Mouse (Mus musculus): ENCODE measurements at regions not wholly inside any gene's neighbourhood (a gene's known extent, or its start where the extent isn't known, plus 50 kb on each side); places are given as distances from the start of the nearest gene placed in this dataset.
A peak's percentile ranks its signal among the peaks of the same experiment; 100 is the strongest.

DNA sequence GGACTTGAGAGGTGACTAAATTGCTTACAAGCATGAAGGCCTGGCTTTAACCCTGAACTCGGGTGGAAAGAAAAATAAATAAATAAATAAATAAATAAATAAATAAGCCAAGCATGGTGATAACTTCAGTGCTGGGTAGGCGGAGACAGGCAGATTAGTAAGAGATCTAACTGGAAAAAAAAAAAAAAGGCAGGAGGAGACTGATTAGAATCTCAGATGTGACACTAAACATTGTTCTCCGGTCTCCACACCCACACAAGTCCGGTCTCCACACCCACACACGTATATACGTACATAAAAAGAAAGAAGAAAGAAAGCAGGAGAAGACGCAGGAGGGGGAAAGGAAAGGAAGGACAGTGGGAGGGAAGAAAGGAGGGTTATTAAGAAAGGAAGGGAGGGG, 267.8 kb downstream of the Dhx15 start:
- DNase-seq, result no peak

DNA sequence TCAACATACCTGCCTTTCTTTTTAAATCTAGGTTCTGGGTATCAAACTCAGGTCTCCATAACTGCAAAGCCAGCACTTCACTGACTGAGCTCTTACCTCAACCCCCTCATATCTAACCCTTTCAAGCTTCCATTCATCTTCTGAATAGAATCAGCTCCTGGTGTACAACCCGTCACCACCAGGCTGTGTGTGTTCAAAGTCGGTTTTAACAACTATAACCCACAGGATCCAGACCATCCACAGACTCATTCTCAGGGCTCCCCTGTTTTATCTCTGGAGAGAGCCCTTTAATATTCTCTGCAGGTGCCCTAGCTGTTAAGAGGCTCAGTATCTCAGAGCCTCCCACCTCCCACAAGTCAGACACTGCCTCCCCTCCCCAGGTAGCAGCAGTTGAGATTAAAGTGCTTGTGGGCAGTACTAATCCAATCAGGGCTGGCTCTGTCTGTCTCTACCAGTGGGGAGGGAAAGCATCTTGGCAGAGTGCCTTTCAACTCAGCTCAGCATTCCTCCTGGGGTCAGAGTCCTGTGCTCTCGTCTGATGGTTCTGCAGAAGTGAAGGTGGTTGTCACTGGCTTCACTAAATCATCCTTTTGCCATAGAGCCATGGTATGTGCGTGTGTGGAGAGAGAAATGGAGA, 272.4 kb downstream of the Dhx15 start:
- no peak for DNase-seq

DNA sequence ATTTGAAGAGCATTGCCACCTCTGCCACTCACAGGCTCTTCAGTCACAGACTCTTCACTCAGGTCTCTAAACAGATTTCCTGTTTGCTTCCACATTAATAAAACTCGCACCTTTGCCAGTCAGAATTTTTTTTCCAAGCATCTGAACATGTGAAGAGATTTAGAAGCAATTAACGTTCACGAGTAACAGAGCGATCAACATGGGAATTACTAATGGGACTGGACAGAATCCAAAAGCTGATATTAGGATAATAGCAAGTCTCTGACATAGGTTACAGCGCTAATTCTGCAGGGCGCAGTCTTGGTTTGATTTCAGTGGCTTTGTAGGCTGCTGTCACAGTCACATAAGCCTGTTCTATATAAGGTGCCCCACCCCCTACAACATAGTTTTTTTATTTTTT, 275.6 kb downstream of the Dhx15 start:
- DNase-seq, result no peak

DNA sequence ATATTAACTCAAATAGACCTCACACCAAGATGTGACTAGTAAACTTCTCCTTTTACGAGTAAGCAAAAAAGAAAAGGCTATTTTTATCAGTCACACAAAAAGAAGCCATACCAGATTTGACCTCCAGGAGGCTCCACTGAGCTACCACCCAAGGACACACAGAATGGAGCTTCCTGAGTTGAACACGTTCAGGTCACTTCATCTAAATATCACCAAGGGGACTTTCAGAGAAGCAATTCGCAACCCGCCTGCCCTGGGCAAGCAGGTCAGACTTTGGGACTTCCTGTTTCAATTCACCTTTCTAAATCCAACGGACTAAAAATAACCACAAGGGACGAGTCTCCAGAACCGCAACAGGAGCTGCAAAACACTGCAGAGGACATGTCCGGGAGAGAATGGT, 281.5 kb downstream of the Dhx15 start:
- no peak for DNase-seq

DNA sequence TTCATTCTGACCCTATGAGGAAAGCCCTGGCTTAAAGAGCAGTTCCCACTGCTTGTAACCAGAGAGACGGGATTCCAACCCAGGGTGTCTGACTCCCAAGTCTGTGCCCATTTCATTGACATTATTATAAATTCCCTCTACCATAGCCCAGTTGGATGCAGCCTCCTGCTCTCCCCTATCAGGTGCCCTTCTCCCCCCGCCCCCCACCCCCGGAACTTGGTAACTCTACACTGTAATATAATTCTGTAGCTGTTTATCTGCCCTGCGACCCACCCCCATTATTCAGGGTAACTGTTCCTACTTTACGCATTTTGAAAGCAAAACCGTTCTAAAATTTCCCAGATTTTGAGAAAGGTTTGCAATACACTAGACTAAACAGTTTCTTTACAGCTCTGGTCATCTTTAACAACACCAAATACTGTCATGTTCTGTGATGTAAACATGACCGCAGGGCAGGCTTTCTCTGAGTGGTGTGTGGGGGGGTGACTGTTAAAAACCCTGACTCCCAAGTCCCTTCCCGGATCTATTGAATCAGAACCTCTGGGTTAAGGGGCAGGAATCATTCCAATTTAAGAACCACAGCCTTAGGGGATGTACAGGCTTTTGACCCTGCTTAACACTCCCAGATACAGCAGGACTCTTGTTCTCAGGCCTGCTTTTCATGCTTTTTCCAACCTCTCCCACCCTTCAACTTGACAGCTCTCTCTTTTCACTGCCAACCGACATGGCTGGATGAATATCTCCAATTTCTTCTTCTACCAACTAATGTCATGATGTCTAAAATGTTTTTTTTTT, 283.8 kb downstream of the Dhx15 start:
- DNase-seq, result no peak

DNA sequence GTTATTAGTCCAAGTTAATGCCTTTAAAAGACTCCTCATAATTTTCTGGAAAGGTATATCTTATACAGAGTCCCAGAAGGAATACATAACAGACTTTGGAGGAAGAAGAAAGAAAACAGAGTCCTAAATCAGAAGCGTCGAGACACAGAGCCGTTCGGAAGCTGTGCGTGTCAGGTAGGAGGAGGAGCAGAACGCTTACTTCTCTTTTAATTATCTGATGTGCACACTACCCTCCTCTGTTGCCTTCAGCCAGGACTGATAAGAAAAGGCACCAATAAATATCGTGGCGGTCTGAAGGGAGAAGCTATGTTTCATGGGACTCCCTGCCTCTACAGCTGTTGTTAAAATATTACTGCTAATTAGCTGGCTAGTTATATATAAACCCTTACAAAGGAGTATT, 296.2 kb downstream of the Dhx15 start:
- no peak for DNase-seq

DNA sequence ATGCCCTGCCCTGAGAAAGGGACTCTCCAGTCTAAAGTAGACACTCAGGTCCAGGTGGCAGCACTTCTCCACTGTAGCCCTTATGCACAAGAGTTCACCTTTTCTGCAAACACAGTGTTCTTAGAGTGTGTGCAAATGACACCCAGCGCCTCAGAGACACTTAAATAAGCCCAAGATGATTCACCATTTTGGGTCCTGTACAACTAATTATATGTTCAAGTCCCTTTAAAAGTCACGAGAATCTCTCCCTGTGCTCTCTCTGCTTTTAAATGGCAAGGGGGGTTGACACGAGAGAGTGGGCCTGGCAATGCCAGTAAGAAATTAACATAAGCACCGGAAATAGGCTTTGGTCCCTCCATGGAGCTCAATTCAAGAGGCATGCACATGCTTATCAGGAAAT, 299.0 kb downstream of the Dhx15 start:
- no peak for DNase-seq

DNA sequence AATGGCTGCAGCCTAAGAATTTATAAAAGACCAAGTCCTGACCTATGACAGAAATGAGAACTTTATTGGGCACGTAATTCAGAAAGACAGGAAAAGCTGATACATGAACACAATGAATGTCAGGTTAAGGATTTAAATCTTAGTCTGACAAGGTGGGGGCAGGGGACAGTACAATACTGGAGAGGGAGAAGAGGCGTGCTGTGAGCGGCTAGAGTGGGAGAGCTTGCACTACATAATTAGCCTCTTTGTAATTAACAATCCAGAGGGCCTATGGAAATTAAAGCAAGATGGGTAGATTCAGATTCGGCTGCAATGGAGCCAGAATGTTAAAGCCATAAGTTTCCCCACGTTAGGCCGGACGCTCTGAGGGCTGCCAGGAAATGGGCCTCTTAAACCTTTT, 301.9 kb downstream of the Dhx15 start:
- DNase-seq, result no peak

DNA sequence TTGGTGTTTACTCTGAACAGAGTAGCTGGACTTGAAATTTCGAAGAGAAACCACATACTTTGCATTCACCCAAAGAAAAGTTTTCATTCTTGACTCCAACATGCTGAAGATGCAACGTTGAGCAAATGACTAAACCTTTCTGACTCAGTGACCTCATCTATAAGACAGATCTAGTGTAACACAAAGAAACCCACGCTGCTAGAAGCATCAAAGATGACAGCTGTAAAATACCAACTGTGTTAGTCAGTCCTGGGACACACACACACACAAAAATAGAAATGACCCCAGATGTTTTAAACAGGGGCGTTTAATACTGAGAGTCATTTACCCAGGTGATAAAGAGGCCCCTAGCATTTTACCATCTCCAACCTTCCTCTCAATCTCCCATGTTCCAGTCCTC, 307.7 kb downstream of the Dhx15 start:
- DNase-seq, result no peak

DNA sequence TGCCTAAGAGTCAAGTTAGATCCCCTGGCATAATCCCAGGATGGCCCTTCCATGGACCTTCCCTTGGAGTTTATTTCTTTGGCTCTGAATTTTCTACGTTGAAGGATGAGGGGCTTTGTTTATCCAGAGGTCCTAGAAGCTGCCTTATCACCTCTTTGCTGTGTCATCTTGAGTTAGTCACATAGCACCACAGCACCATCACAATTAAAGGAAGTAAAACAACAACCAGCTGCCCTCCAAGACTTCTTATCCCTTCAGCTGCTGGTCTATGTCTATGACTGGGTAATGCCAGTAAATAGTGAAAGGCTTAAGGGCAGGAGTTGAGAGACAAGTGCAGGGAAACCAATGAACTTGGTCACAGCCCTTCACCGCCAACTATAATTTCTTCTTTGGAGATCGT, 308.1 kb downstream of the Dhx15 start:
- DNase-seq, result no peak

DNA sequence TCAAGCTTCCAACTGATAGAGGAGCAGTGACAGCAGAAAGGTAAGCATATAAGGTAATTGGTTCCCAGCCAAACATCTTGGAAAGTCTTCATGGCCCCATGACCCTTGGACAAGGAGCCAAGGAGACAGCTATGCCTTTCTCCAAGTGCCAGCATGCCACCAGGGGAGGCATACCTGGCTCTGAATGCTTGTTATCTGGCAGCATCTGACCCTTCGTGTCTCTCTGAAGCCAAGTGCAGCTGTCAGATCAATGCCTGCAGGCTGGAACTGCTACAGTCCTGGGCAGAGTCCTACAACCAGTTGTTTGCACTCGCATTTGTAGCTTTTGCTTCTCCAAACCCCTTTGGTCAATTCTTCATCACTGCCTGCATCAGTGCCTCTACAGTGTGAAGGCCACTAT, 309.3 kb upstream of the Ppargc1a start:
- DNase-seq, result no peak

DNA sequence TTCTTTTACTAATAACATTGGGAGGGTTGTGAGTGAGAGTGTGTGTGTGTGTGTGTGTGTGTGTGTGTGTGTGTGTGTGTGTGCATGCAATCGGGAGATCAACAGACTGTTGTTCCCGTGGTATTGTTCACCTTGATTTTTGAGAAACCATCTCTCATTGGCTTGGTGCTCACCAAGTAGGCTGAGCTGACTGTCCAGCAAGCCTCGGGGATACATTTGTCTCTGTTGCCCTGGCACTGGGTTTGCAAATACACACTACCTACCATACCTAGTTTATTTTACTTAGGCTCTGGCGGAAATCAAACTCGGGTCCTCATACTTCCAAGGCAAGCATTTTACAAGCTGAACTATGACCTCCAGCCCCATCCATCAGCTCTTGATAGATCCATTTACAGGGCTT, 306.0 kb upstream of the Ppargc1a start:
- DNase-seq, result no peak

DNA sequence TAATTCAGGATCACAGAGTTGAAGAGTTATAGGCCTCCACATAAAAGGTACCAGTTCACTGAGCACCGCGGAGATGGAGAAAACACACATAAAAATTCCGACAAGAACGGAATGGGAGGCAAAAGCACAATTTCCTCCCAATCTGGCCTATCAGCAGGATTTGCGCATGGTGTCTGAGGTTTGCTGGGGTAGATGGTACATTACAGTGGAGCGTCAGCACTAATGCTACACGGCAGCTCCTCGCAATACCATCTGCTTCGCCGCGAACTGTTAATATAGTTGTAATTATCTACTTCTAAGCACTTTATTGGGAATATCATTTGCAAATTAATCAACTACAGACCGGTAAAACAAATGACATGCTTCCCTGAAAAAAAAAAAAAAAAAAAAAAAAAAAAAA, 304.2 kb upstream of the Ppargc1a start:
- no peak for DNase-seq

DNA sequence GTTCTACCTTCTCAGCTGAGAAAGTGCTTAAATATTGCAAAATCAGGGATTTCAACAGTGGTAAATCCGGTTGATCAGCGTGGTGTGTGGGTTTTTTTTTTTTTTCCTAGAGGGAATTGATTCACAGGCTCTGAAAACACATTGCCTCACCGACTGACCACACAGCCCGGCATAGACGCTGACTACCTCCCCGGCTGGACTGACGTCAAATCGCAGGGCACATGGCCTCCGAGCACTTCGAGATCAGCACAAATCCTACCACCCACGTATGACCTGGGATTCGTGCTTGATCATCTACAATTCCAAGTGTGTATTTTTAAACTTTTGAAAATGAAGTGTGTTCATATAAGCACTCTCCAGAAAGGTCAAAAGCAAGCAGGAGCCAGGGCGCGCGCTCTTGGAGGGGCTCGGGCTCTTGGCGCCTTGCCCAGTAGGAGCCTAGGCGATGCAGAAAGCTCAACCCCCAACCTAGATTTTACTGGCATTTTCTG, 300.7 kb upstream of the Ppargc1a start:
- DNase-seq, result no peak

DNA sequence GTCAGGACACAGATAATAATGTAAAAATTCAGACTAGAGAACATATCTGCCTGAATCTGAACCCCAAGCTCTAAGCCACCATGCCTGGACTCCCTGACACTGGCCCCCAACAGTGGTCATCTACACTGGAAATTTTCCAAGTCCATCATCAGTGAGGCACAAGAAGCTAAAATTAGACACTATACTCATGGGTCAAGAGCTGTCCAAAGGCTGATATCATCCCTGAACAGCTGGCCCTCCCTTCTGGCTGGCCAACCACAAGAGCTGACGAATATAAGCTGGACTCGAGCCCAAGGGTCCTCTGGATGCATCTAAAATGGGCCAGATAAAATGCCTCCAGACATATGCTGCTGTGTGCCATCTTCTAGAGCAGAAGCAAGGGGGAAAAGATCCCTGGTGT, 298.5 kb upstream of the Ppargc1a start:
- no peak for DNase-seq

DNA sequence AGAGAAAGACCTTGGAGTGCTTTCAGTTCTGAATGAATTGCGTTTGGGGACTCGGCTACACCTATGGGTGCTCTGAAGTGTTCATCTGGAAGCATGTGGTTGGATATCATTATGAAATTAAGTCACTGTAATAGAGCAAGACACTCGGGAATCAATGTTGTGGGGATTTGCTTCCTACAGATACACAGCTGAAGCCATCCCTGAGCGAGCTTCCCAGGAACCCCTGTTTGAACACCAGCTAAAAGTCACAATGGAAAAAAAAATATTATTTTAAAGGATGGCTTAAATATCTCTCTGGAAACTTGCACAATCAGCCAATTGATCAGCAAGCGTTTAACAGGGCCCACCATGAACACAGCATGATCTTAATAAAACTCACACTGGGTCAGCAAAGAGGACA, 293.0 kb upstream of the Ppargc1a start:
- no peak for DNase-seq

DNA sequence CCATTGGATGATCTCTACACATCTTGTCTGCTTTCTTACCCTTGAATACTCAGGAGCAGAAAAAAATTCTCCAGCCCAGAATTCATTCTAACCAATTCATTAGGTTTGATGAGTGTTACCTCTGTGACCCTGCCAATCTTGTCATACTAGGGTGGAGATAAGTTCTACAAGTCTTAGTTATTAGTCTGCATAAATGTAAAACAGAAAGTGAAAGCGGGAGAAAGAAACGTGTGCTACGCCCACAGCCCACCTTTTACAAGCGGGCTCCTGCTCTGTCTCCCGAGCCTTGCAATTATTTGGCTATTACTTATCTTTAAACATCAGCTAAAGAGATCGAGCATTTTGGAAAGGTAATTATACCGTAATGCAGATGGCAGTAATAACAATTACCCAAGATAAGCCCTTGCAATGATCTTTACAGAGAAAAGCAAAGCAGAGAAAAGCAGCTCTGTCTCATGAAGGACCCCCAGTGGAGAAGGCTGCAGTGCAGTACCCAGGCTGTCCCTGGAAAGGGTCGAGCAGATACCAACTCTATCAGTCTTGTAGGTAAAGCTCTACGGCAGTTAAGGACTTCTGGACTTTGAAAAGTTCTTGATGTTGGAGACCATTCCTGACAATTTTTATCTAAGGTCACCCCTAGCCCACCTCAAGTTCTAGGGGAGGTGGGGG, 286.1 kb upstream of the Ppargc1a start:
- no peak for DNase-seq

DNA sequence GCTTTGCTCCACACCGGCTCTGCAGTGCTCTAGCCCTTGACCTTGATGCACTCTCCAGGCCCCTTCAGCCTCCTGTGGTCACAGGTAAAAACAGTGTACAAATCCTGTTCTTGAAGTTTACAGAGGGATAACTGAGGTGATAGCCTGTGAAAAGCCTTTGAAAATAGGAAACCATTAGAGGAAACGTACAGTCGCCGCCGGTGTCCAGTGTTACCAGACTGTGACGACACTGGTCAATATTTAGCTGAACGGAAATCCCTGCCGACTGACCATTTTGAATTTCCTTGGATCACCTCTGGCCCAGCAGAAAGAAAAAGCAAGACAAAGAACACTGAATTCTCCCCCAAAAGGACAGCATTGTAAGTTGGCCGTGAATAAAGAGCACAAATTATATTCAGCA, 282.6 kb upstream of the Ppargc1a start:
- no peak for DNase-seq

DNA sequence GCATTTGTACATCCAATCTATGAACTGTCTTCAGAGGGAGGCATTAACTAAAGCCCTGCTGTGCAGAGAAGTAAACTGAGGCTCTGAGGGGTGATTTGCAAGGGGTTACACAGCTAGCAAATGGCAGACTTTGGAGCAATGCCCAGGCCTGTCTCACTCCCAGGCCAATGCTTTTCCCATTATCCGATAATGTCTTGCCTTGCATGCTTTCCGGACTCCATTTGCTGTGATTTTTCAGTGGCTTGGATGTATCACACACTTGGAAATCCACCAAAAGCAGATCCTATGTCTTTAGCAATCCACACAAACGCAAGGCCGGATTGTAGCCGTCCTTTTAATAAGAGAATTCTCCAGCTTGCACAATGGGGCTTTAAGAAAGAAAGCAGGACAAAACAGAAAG, 281.7 kb upstream of the Ppargc1a start:
- no peak for DNase-seq

DNA sequence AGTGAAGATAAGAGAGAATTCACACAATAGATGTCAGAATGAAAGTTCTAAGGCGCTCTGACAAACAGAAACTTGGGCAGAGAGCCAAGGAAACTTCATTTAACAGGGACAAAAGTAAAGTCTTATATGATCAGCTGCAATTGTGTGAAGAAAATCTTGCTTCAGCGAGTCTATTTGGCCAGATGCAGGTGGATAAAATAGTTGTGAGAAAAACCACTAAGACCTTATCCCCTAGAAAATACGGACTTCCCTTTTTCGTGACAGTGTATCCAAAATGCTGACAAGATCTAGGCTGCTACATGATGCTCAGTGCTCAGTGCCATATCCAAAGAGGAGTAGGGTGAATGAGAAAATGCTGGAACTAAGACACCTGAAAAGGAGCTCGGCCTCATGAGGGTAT, 274.7 kb upstream of the Ppargc1a start:
- DNase-seq, result no peak

DNA sequence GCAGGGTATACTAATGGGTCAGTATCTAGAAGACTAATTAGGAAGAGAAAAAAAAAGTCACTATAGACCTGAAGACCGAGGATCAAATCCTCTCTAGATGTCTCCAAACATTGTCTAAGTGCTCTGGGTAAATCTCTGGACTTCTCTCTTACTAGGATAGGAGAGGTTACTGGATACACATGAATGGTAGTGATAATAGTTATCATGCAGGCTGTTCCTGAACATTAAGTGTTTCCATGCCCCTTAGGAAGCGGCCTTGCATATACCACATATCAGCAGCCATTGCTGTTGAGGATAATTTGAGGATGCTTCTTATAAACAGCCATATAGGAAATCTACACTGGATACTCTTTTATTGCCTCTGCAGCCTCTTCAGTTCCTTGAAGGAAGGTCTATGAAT, 274.2 kb upstream of the Ppargc1a start:
- no peak for DNase-seq

DNA sequence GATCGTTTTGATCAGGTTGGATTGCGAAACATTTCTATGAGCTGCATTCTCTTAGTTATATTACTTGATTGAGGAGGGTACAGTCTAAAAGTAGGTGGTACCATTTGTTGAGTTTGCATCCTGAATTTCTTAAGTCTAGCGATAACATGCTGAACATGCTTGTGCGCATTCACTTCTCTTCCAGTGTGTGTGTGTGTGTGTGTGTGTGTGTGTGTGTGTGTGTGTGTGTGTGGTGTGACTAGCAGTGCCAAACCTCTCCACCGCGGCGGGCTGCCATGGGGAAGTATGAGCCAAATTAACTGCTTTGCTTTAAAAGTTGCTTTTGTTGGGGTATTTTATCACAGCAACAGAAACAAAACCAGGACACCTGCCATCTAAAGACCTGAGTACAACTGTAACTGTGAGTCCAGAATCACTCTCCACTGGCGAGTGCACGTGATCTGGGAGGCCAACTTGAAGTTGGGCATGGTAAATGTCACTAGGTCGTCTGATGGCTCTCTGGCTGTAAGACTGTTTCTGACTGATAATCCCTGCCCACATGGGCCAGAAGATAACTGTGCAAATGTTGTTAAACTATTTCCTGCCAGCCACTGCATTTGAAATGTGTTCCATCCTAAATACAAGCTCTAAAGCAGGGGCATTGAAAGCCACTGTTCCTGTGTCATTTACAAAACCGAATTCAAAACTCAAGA, 273.3 kb upstream of the Ppargc1a start:
- DNase-seq, result no peak

DNA sequence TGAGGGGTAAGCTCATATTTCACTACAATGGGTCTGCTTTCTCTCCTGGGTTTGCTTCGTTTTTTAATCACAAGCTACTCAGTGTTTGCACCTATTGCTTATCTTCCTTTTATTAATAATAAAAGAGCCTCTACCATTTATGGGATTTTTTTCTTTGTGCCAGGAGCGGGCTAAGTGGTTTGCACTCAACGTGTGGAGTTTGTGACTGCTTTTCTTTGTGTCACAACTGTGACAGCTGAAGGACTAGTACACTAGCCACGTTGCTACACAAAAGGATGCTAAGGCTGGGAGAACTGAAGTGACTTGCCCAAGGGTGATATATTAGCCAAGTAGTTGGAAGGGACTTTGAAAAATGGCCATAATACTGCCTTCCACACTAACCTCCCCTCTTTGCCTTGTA, 271.8 kb upstream of the Ppargc1a start:
- DNase-seq, result no peak

DNA sequence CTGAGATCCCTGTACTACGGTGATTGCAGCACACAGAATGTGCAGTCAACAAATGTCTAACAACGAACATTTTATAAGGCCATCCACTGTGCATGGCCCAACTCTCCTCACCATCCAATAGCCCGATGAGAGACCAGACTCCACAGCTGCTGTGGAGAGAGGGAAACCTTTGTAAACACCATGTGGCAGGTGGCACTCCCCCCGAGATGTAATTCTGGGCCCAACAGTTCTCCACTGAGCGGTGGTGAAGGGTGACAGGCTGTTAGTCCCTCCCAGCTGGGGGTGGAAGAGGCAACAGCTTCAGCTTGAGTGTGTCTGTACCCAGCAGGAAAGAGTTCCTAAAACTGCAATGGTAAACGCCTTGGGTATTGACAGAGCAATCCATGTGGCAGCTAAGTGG, 263.0 kb upstream of the Ppargc1a start:
- DNase-seq, result peak; percentile 15
